Mouse (Mus musculus) erythroblast, embryonic 14.5 days (primary cell): ENCODE data around the gene Ror1. TPM values are rescaled to one million over a fixed set of nuclear protein-coding genes. Genes with fewer than 3 reads are reported as not detected.

Experiments used
- H3K27me3 ChIP-seq: 2 replicates; pipeline ENCODE4 v1.6.1; 2012; ENCODE audit warnings: inconsistent platforms; ENCODE audit not compliant: control insufficient read depth
- H3K36me3 ChIP-seq: 2 replicates; pipeline ENCODE4 v1.6.1; 2012; ENCODE audit warnings: mild to moderate bottlenecking, inconsistent platforms; ENCODE audit not compliant: control insufficient read depth
- H3K4me1 ChIP-seq: 2 replicates; pipeline ENCODE4 v1.6.1; 2012; ENCODE audit warnings: inconsistent platforms; ENCODE audit not compliant: control insufficient read depth
- H3K4me3 ChIP-seq: replicated peaks from 2 replicates; pipeline ENCODE3; 2012; ENCODE audit warnings: moderate library complexity, mild to moderate bottlenecking, inconsistent platforms
- H3K9me3 ChIP-seq: 2 replicates; pipeline ENCODE4 v1.6.1; 2012; ENCODE audit warnings: low read length, inconsistent platforms, mixed read lengths; ENCODE audit not compliant: control insufficient read depth
- GATA1 ChIP-seq: IDR thresholded peaks from 2 replicates; pipeline ENCODE4 v1.6.1; 2012; ENCODE audit warnings: low read length, inconsistent platforms, mixed read lengths
- TAL1 ChIP-seq: IDR thresholded peaks from 3 replicates; pipeline ENCODE4 v1.6.1; 2012; ENCODE audit warnings: low read length, inconsistent platforms, mixed read lengths
- polyA plus RNA-seq: library from polyadenylated mRNA; stranded (reverse); fragments of >175 nt; gene quantifications from 2 replicates; pipeline ENCODE4 v1.2.3, GENCODE M21; 2012

The Ror1 gene
- polyA plus RNA-seq, 1 experiment = not detected

DNA sequence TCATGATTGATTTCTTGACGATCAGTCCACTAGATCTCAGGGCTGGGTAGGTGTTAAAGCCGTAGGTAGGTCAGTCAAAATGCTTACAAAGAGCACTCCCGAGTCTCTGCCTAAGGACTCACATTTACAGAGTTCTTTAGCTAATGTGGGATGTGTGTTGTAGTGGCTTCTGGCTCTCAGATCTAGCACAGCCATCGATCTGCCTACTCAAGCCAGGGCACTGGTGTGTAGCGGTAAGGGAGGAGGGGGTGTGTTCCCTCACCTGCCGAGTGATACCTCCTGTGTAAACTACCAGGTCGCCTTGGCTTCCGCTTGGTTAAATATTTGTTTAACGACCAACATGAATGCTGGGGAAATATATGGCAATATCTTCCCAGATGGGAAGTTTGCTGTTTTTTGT is 12.0 kb downstream of the Ror1 start:
- Histone ChIP-seq H3K36me3 (no peaks in the 10 kb centered on the region), H3K27me3 (no peaks in the 10 kb centered on the region), H3K9me3 (no peaks in the 10 kb centered on the region), H3K4me3 (no peak overlapping the region), H3K4me1 (no peaks in the 10 kb centered on the region)
- TF ChIP-seq GATA1 (no peak), TAL1 (no peak)

DNA sequence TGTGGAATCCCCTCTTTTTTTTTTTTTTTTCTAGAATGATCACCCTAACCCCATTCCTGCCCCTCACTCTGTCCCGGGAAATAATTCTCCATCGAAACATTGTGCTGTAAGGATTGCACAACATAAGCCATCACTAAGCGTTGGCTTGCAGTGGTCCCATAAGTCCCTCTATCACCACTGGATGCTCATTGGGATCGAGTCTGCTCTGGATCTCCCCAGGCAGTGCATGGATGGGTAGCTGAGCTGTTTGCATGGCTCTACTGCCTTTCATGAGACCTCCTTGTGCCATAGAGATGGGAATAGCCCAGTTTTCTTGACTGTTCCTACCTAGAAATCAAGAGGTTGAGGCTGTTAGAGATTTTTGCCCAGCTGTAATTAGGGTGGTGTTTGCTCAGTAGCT is 13.0 kb downstream of the Ror1 start:
- H3K4me3 ChIP-seq = no peak overlapping the region
- no peaks in the 10 kb centered on the region for H3K4me1 ChIP-seq
- H3K27me3 ChIP-seq = no peaks in the 10 kb centered on the region
- H3K9me3 ChIP-seq = no peaks in the 10 kb centered on the region
- no peaks in the 10 kb centered on the region for H3K36me3 ChIP-seq
- TF ChIP-seq GATA1 (no peak), TAL1 (no peak)

DNA sequence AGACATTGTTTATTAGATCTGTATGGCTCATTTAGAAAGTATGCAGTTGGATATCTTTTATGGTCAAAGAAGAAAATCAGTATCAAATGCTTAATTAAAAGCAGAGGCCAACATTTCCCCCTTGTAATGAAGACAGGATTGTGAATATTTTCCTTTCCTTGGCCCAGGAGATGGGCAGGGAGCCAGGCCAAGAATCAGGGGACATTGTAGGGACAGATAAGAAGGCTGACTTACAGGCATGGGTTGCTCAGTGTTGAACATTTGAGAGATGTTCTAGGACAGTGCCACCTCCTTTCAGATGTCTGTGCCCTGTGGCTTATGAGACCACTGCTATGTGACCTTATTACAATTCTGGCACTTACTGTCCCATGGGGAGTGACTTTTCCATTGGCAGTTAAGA is 18.6 kb downstream of the Ror1 start:
- no peaks in the 10 kb centered on the region for H3K4me1 ChIP-seq
- no peak for TF ChIP-seq GATA1
- no peak for TF ChIP-seq TAL1
- no peaks in the 10 kb centered on the region for H3K27me3 ChIP-seq
- no peaks in the 10 kb centered on the region for H3K9me3 ChIP-seq
- no peak overlapping the region for H3K4me3 ChIP-seq
- no peaks in the 10 kb centered on the region for H3K36me3 ChIP-seq

DNA sequence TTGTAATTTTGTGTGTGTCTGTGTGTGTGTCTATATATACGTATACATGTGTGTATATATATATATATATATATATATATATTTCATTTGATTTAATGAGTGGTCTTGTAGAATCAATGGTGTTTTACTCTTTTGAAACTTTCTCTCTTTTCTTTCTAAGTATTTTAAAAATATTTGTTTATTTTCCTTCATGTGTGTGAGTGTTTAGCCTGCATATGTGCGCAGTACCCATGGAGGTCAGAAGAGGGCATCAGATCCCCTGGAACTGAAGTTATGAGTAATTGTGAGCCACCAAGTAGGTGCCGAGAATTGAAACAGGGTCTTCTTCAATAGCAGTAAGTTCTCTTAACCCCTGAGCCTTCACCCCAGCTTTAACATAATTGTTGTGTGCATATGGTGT is 20.8 kb downstream of the Ror1 start:
- no peak overlapping the region for H3K4me3 ChIP-seq
- TF ChIP-seq GATA1 = no peak
- TF ChIP-seq TAL1 = no peak
- no peaks in the 10 kb centered on the region for H3K36me3 ChIP-seq
- no peaks in the 10 kb centered on the region for H3K27me3 ChIP-seq
- no peaks in the 10 kb centered on the region for H3K9me3 ChIP-seq
- H3K4me1 ChIP-seq = no peaks in the 10 kb centered on the region

DNA sequence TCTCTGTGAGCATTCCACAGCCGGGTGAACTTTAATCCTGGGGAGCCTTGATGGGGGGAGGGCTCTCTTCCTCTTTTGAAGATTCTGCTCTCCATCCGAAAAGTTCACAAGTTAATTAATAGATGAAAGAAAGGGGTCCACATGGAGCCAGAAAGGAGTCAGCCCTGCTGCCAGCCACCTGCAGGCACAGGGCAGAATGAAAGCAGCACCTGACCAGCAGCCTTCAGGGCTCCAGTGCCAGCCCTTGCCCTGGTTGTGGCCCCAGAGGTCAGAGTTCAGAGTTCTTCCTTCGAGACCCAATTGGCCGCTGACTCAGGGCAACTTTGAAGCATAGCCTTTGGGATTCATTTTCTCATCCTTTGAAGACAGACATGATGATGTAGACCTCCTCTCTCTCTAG is 23.1 kb downstream of the Ror1 start:
- Histone ChIP-seq H3K36me3 (no peaks in the 10 kb centered on the region), H3K4me1 (no peaks in the 10 kb centered on the region), H3K4me3 (no peak overlapping the region), H3K9me3 (no peaks in the 10 kb centered on the region), H3K27me3 (no peaks in the 10 kb centered on the region)
- TF ChIP-seq GATA1 = no peak
- TF ChIP-seq TAL1 = no peak

DNA sequence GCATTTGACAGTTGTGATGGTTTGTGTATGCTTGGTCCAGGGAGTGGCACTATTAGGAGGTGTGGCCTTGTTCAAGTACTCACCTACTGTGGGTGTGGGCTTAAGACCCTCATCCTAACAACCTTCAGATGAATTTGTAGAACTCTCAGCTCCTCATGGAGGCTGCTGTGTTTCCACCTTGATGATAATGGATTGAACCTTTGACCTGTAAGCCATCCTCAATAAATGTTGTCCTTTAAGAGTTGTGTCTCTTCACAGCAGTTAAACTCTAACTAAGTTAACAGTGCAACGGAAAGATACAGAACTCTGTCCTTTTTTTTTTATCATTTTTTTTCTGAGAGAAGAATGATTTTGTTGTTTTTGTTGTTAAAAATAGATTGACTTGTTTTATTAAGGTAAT is 23.8 kb downstream of the Ror1 start:
- H3K4me3 ChIP-seq = no peak overlapping the region
- H3K4me1 ChIP-seq = no peaks in the 10 kb centered on the region
- no peaks in the 10 kb centered on the region for H3K9me3 ChIP-seq
- no peaks in the 10 kb centered on the region for H3K27me3 ChIP-seq
- H3K36me3 ChIP-seq = no peaks in the 10 kb centered on the region
- no peak for TF ChIP-seq GATA1
- no peak for TF ChIP-seq TAL1

DNA sequence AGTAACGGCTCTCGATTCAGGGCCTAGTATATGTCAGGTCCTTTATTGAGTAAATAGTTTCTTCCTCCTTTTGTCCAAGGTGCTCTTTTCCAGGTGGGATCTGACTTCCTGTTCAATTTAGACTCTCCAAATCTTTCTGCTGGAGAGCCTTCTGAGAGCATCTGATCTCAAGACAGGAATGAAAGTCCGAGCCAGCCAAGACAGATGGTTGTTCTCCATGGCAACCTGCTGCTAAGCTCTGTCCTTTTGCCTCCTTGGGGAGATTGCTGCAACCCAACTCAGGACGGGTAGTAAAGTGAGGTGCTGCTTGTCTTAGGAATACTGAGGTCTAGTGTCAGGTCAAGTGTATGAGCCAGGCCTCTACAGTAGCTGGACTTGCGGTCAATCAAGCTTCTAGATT is 25.0 kb downstream of the Ror1 start:
- Histone ChIP-seq H3K36me3 (no peaks in the 10 kb centered on the region), H3K4me1 (no peaks in the 10 kb centered on the region), H3K27me3 (no peaks in the 10 kb centered on the region), H3K4me3 (no peak overlapping the region), H3K9me3 (no peaks in the 10 kb centered on the region)
- TF ChIP-seq TAL1 (no peak), GATA1 (no peak)

DNA sequence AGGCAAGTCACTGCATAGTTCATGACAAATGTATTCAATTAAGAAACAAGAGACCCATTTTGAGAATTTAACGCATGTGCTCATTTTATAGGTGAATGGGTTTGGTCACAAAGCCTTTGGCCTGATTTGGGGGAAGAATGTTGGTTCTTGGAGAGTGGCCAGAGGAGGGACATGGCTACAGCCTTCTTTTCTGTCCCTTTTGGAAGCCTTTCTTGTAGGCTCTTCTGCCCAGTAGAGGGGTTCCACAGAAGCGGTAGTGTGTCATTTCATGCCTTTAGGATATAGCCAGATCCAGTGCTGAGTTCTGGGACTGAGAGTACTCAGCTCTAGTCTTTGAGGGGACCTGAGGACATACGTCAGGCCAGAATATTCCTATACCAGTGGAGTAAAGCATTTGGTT is 26.8 kb downstream of the Ror1 start:
- Histone ChIP-seq H3K9me3 (no peaks in the 10 kb centered on the region), H3K27me3 (no peaks in the 10 kb centered on the region), H3K36me3 (no peaks in the 10 kb centered on the region), H3K4me1 (no peaks in the 10 kb centered on the region), H3K4me3 (no peak overlapping the region)
- no peak for TF ChIP-seq TAL1

DNA sequence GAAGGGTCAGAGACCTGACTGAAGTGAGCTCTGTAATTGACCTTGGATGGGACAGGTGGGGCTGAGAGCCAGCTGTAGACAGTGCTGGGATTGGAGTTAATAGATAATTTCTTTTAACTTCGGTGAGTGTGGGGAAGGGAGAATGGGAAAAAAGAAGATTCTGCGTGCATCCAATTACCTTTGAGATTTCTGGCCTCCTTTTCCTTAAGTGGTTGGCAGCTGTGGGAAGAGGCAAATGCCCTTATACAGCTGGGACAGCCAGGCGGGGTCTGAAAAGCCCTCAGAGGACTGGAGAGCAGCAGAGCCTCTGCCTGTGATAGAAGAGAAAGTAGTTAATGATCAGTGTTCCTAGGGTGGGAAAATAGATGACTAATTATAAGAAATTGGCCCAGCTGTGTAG is 27.9 kb downstream of the Ror1 start:
- Histone ChIP-seq H3K4me1 (no peaks in the 10 kb centered on the region), H3K27me3 (no peaks in the 10 kb centered on the region), H3K9me3 (no peaks in the 10 kb centered on the region), H3K4me3 (no peak overlapping the region), H3K36me3 (no peaks in the 10 kb centered on the region)
- TF ChIP-seq GATA1 (no peak), TAL1 (no peak)

DNA sequence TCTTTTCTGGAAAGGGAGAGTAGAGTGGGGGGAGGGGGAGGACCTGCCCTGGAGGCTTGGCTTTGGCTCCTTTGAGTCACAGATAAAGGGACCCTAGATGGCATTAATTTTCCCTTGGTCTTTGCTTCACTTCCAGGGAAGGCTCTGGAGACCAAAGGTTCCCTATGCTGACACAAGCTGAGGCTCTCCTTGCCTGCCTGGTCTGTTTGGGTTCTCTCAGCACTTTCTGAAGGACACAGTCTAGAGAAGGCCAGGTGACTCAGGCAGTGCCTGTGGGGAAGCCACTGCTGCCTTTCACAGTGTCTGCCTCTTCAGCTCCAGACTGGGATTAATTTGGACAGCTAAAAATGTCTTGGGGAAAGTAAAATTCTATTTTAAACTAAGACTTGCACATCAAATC is 28.5 kb downstream of the Ror1 start:
- Histone ChIP-seq H3K4me3 (no peak overlapping the region), H3K36me3 (no peaks in the 10 kb centered on the region), H3K9me3 (no peaks in the 10 kb centered on the region), H3K4me1 (no peaks in the 10 kb centered on the region), H3K27me3 (no peaks in the 10 kb centered on the region)
- TF ChIP-seq GATA1 (no peak), TAL1 (no peak)
